Mouse (Mus musculus): Measurements from ENCODE around the gene Pdpn. TPM values are rescaled to one million over a fixed set of nuclear protein-coding genes. Genes with fewer than 3 reads are reported as not detected.

The Pdpn gene
- polyA plus RNA-seq, 1 experiment from 2014 or later = 51.0 TPM

- WGBS = 15% methylated on average over 8 of the region's 11 CpGs
- no peak for ATAC-seq (ENCODE audit: borderline replicate concordance, extremely low read depth, low FRiP score, low TSS enrichment)
- Histone ChIP-seq H3K4me2 (no peak overlapping the region), H3K27ac (no peak overlapping the region), H3K4me1 (peaks cover 6% of the 10 kb centered on the region; the same call in 1 of the 2 replicates), H3K27me3 (no peaks in the 10 kb centered on the region), H3K36me3 (no peaks in the 10 kb centered on the region), H3K9me3 (no peaks in the 10 kb centered on the region), H3K4me3 (no peak overlapping the region), H3K9ac (no peak overlapping the region)
These were observed 25.0 kb upstream of the Pdpn start for GRCm38 (mm10) chr4:143324176-143324924.

DNA sequence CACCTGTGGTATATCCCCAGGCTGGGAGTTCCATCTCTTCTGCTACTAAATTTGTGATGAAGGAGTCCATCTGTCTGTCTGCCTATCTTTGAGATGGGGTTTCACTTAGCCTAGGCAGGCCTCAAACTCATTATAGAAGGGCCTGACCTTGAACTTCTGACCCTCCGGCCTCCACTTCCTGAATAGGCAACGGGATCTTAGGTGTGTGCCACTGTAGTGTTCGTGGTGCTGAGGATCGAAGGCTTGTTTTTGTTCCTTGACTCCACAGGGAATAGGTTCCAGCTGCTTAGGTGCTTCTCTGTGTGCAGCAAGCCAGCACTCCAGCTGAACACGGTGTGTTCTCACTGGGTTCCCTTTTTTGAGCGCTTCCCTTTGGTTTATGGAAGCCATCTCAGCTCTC, 13.9 kb upstream of the Pdpn start:
- WGBS = 65% methylated on average over 6 of the region's 6 CpGs
- no peak overlapping the region for H3K4me2 ChIP-seq

GRCm38 (mm10) chr4:143311341-143311740, 12.0 kb upstream of the Pdpn start:
- Histone ChIP-seq H3K9ac (no peak overlapping the region), H3K4me1 (no peaks in the 10 kb centered on the region), H3K27me3 (no peaks in the 10 kb centered on the region), H3K27ac (no peak overlapping the region), H3K4me2 (no peak overlapping the region), H3K9me3 (no peaks in the 10 kb centered on the region), H3K36me3 (no peaks in the 10 kb centered on the region), H3K4me3 (no peak overlapping the region)
- WGBS = 36% methylated on average over 2 of the region's 2 CpGs
- no peak for ATAC-seq (ENCODE audit: borderline replicate concordance, extremely low read depth, low FRiP score, low TSS enrichment)

More for the DNA sequence above, 13.9 kb upstream of the Pdpn start:
- ATAC-seq (ENCODE audit: borderline replicate concordance, extremely low read depth, low FRiP score, low TSS enrichment) = no peak
- H3K27ac ChIP-seq = no peak overlapping the region
- no peak overlapping the region for H3K9ac ChIP-seq
- no peaks in the 10 kb centered on the region for H3K27me3 ChIP-seq
- H3K9me3 ChIP-seq = no peaks in the 10 kb centered on the region
- H3K4me1 ChIP-seq = no peaks in the 10 kb centered on the region
- no peak overlapping the region for H3K4me3 ChIP-seq
- no peaks in the 10 kb centered on the region for H3K36me3 ChIP-seq

DNA sequence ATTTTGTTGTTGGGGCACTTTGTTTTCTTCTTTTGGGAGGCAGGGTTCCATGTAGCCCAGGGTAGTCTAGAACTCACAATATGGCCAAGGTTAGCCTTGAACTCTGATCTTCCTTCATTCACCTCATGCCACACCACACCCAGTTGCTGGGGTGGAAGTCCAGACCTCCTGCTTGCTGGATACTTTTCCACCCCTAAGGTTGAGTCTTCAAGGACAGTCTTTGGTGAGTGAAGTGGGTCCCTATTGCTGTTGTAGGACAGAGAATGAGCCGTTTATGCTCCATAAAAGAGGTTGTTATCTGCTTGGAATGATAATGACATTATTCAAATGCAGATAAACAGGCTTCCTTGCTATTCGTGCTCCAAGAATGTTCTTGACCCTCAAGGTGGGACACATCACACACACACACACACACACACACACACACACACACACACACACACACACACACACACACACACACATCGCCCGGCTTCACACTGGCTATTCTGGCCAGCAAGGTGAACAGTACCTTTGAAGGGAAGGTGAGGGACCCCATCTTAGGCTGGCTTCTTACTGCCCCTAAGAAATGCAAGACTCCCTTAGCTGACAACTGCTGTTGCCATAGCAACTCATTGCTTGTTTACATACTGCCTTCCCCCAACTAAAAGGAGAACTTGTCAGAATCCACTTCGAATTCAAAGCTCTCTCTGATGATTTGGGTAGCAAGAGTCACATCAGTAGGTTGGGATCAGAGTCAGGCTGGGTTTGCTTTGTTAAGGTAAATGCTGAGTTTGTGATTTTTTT, 6.8 kb upstream of the Pdpn start:
- no peaks in the 10 kb centered on the region for H3K27me3 ChIP-seq
- WGBS = 50% methylated on average over 5 of the region's 5 CpGs
- no peaks in the 10 kb centered on the region for H3K9me3 ChIP-seq
- 0 out of 2 replicates have a peak, but pooled peaks cover 9% of the 10 kb centered on the region for H3K4me1 ChIP-seq
- no peak overlapping the region for H3K4me2 ChIP-seq
- H3K27ac ChIP-seq = no peak overlapping the region
- H3K9ac ChIP-seq = no peak overlapping the region
- no peak overlapping the region for H3K4me3 ChIP-seq
- no peaks in the 10 kb centered on the region for H3K36me3 ChIP-seq
- no peak for ATAC-seq (ENCODE audit: borderline replicate concordance, extremely low read depth, low FRiP score, low TSS enrichment)

- Histone ChIP-seq H3K36me3 (no peaks in the 10 kb centered on the region), H3K4me2 (no peak overlapping the region), H3K27me3 (no peaks in the 10 kb centered on the region), H3K9me3 (no peaks in the 10 kb centered on the region), H3K9ac (no peak overlapping the region), H3K4me1 (0 out of 2 replicates have a peak, but pooled peaks cover 12% of the 10 kb centered on the region), H3K4me3 (no peak overlapping the region), H3K27ac (no peak overlapping the region)
- ATAC-seq (ENCODE audit: borderline replicate concordance, extremely low read depth, low FRiP score, low TSS enrichment) = no peak
- 89% methylated on average over 4 of the region's 4 CpGs for WGBS
These were observed 5.7 kb upstream of the Pdpn start for GRCm38 (mm10) chr4:143305031-143305430.

DNA sequence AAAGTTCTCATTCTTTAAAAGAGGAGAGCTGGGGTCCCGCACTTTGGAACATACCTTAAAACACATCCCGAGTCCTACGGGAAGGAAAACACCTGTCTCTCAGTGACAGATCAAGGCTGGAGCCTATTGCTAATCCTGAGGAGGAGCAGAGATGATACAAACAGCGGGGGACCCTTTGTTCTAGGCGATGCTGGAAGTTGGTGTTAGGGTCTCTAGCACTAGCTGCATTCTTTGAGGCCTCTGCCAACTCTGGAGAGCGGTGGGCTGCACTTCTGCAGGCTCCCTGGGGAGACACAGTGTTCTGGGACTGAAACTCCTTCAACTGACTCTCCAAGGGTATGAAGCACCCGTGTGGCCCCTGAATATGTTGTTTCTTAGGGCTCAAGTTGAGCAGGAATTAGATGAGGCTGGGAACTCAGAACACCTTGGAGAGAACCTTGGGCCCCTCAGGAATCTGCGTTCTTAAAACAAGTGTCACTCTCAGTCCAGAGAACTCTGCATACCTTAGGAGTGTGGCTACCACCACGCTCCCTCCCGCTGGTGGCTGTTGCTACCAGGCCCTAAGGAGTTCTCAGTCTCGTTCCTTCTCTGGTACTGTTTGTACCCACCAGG, 3.0 kb upstream of the Pdpn start:
- WGBS = 37% methylated on average over 11 of the region's 11 CpGs

GRCm38 (mm10) chr4:143301875-143302274, 2.5 kb upstream of the Pdpn start:
- Histone ChIP-seq H3K4me1 (peaks cover 31% of the 10 kb centered on the region), H3K9ac (no peak overlapping the region), H3K4me3 (no peak overlapping the region), H3K36me3 (no peaks in the 10 kb centered on the region), H3K27me3 (peaks cover 5% of the 10 kb centered on the region; the same call in 1 of the 2 replicates), H3K9me3 (no peaks in the 10 kb centered on the region), H3K27ac (0 out of 2 replicates have a peak overlapping the region, but pooled peaks have one; percentile 19), H3K4me2 (no peak overlapping the region)
- WGBS = 34% methylated on average over 4 of the region's 4 CpGs
- no peak for ATAC-seq (ENCODE audit: borderline replicate concordance, extremely low read depth, low FRiP score, low TSS enrichment)

More for the DNA sequence above, 3.0 kb upstream of the Pdpn start:
- Histone ChIP-seq H3K27ac (no peak overlapping the region), H3K4me1 (peaks cover 27% of the 10 kb centered on the region; the same call in 1 of the 2 replicates), H3K4me2 (no peak overlapping the region), H3K27me3 (peaks cover 5% of the 10 kb centered on the region; the same call in 1 of the 2 replicates), H3K9ac (no peak overlapping the region), H3K4me3 (no peak overlapping the region), H3K9me3 (no peaks in the 10 kb centered on the region), H3K36me3 (no peaks in the 10 kb centered on the region)
- no peak for ATAC-seq (ENCODE audit: borderline replicate concordance, extremely low read depth, low FRiP score, low TSS enrichment)

DNA sequence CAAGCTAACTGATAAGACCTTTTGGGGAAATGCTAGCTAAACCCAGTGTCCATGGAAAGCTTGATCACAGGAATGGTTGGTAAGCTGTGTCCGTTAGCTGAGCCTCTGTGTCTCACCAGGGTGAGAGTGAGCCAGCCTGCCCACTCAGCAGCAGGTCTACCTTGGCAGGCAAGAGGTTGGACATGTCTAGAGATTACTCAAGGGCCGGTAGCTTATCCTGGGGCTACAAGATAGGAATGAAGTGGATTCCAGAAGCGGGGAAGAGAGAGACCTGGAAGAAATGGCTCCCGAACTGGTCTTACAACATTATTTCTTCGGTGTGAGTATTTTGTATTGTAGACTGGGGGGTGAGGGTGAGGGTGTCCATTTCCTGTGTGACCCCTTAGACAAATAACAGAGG, 1.7 kb upstream of the Pdpn start:
- H3K4me3 ChIP-seq = no peak overlapping the region
- 42% methylated on average over 5 of the region's 5 CpGs for WGBS

DNA sequence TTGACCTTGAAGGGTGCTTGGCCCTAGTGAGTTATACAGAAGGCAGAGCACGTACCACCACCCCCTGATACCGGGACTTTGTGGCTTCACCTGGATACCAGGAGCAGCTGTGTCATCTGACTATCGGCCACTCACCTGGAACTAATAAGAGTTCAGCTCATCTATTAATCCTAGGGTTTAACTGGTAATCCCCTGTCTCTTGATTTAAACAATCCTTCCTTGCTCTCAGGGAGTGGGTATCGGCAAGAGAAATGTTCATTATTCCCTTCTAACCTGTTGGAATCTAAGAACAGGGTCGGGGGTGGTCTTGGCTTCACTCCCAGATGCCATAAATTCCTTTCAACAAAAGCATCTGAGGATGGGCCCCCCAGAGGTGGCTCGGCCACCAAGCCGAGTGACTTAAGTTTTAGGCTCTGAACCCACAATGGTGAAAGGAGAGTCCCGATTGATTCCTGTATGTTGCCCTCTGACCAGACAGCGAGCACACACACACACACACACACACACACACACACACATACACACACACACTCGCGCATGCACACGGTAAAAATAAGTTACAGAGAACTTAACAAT, 837 bp upstream of the Pdpn start:
- H3K9me3 ChIP-seq = no peaks in the 10 kb centered on the region
- H3K27me3 ChIP-seq = peaks cover 5% of the 10 kb centered on the region; the same call in 1 of the 2 replicates
- peaks cover 40% of the 10 kb centered on the region for H3K4me1 ChIP-seq
- H3K4me2 ChIP-seq = peak overlapping the region; percentile 69
- no peak overlapping the region for H3K9ac ChIP-seq
- no peaks in the 10 kb centered on the region for H3K36me3 ChIP-seq
- ATAC-seq (ENCODE audit: borderline replicate concordance, extremely low read depth, low FRiP score, low TSS enrichment) = no peak
- H3K4me3 ChIP-seq = peak overlapping the region; percentile 43
- WGBS = 9% methylated on average over 12 of the region's 12 CpGs
- peak overlapping the region; percentile 19; the same call in 1 of the 2 replicates for H3K27ac ChIP-seq

More for the DNA sequence above, 1.7 kb upstream of the Pdpn start:
- peak overlapping the region; percentile 69 for H3K4me2 ChIP-seq
- no peaks in the 10 kb centered on the region for H3K36me3 ChIP-seq
- H3K9me3 ChIP-seq = no peaks in the 10 kb centered on the region
- H3K9ac ChIP-seq = no peak overlapping the region
- 0 out of 2 replicates have a peak overlapping the region, but pooled peaks have one; percentile 9 for H3K27ac ChIP-seq
- H3K27me3 ChIP-seq = peaks cover 5% of the 10 kb centered on the region; the same call in 1 of the 2 replicates
- H3K4me1 ChIP-seq = peaks cover 35% of the 10 kb centered on the region
- ATAC-seq (ENCODE audit: borderline replicate concordance, extremely low read depth, low FRiP score, low TSS enrichment) = no peak

- Histone ChIP-seq H3K4me2 (peak overlapping the region; percentile 69), H3K9me3 (no peaks in the 10 kb centered on the region), H3K4me3 (peak overlapping the region; percentile 43), H3K9ac (peak overlapping the region; percentile 47), H3K27me3 (peaks cover 5% of the 10 kb centered on the region; the same call in 1 of the 2 replicates), H3K36me3 (no peaks in the 10 kb centered on the region), H3K27ac (no peak overlapping the region), H3K4me1 (peaks cover 51% of the 10 kb centered on the region)
- WGBS = 9% methylated on average over 24 of the region's 24 CpGs
- ATAC-seq (ENCODE audit: borderline replicate concordance, extremely low read depth, low FRiP score, low TSS enrichment) = 0 out of 2 replicates have a peak, but pooled peaks have one; percentile 2
These were observed 691 bp downstream of the Pdpn start for GRCm38 (mm10) chr4:143298431-143299315.
